Mouse (Mus musculus): ENCODE measurements around the gene Lmbr1l.
"Not testable (repeated sequence)": the region's sequence is repeated elsewhere in the genome, so short reads cannot be mapped to it uniquely, and the experiment has no call there.

Gene Lmbr1l

DNA sequence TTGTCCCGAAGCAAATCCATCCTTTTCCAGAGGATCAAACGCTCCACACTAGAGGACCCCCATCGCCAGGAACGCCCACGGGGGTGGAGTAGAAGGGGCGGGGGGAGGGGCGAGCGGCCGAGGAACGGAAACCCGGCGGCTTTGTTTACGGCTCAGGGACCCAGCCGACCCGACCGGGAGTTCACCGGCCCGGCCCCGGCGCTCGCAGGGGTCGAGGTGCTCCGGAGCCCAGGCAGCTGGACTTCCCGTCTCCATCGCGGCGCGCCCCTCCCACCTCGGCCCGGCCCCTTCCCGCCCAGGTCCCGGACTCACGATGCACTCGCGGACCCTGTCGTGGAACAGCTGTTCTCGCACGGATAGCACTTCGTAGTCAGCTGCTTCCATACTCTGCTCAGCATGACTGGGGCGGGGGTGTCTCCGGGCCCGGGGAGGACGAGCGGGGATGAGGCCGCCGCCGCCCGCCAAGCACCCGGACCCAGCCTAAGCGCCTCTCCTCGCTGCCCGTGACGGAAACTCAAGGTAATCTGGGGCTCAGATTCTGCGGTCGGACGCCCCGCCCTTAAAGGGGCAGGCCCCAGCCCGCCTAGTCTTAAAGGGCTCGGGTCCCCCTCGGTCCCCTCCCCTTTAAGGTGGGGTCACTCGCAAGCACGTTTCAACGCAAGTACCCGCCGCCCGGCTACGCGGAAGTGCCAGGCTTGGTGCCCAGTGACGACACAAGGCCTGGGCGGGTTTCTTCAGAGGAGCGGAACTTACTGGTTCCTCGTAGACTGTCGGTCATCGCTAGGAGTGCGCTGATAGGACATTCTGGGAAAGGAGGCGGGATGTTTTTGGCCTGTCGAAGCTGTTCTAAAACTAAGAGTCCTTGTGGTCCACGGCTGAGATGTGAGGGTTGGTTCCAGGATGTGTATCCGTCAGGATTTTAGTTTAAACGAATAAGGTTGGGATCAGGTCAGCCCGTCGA is at the start of gene Lmbr1l:
Gene Lmbr1l, minus strand, starts transcription at position 694 of the 961 bp plus-strand sequence.
- in situ Hi-C loops (cut with MseI, MboI): no loop called here

DNA sequence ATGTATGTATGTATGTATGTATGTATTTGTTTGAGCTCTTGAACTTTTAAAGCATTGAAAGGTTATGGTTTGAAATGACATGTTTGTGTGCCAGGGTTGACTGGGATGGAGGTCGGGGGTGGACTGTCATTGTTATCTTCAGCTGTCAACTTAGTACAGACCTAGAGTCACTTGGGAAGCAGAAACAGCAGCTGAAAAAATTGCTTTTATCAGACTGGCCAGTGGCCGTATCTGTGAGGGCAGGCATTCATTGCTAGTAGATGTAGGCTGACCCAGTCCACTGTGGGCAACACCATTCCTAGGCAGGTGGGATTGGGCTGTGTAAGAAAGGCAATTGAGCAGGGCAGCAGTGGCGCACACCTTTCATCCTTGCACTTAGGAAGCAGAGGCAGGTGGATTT is 41.5 kb upstream of the Lmbr1l start:
- in situ Hi-C loops (cut with MseI, MboI): no loop called here

DNA sequence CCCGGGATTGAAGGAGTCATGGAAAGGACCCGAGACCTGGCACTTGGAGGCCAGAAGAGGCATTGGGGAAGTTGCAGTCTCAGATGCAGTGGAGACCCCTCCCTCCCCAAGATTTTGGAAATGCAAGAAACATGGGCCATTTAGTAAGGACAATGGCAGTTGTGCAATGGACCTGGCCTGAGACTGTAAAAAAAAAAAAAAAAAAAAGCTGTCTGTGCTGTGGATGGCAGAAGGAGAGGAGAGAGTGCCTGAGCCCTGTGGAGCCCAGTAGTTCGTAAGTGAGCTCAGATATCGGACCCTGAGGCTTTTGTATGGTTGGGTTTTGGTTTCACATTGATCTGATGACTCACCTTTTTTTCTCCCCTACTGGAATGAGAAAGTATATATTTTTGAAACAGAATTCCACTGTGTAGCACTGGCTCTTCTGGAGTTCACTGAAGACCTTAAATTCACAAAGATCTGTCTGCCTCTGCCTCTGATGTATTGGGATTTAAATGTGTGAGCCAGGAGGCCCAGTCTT is 40.9 kb upstream of the Lmbr1l start:
- in situ Hi-C loops (cut with MseI, MboI): no loop called here

DNA sequence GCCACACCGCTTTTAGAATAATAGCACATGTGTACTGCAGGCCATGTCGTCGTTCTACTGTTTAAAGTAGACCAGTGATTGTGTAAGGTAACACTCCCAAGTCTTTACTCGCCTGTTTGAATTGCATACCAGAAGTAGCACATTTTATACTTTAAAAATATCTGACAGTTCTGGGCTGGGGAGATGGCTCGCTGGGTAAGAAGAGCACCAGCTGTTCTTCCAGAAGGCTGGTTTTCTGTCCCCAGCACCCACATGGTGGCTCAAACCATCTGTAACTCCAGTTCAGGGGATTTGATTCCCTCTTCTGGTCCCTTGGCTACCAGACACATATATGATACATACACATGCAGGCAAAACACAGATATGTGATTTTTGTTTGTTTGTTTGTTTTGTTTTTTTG is 39.4 kb upstream of the Lmbr1l start:
- in situ Hi-C loops (cut with MseI, MboI): no loop called here

DNA sequence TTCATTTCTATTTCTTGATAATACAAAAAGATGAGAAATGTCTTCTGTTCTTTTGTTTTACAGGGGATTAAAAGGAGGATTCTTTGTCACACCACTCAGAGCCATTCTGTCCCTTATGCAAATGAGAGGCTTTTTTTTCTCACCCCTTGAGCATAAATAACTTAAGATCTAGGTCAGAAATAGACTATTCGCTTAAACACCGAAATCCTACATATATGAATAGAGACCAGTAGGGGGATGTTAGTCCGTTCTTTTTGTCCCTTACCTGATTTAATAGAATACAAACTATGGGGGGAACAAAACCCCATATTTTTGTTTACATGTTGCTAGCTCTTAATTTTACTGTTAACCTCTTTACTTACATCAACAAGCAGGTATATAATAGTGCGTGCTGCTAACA is 38.0 kb upstream of the Lmbr1l start:
- in situ Hi-C loops (cut with MseI, MboI): no loop called here

DNA sequence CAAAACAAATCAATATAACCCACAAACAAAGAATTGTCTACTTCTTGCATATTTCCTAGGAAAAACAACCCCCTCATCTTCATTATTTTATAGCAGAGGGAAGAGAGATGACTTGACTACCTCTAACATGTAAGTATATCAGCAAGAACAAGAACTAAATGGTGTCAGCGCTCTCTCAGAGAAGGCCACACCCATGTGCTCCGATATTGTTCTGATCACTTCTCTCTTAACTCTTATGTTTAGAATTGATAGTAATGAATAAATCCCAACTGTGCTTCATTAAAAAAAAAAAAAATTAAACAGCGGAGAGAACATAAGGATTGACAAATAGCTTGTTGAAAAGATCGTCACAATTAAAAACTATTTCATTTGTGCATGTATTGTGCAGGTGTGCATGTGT is 37.3 kb upstream of the Lmbr1l start:
- in situ Hi-C loops (cut with MseI, MboI): no loop called here

DNA sequence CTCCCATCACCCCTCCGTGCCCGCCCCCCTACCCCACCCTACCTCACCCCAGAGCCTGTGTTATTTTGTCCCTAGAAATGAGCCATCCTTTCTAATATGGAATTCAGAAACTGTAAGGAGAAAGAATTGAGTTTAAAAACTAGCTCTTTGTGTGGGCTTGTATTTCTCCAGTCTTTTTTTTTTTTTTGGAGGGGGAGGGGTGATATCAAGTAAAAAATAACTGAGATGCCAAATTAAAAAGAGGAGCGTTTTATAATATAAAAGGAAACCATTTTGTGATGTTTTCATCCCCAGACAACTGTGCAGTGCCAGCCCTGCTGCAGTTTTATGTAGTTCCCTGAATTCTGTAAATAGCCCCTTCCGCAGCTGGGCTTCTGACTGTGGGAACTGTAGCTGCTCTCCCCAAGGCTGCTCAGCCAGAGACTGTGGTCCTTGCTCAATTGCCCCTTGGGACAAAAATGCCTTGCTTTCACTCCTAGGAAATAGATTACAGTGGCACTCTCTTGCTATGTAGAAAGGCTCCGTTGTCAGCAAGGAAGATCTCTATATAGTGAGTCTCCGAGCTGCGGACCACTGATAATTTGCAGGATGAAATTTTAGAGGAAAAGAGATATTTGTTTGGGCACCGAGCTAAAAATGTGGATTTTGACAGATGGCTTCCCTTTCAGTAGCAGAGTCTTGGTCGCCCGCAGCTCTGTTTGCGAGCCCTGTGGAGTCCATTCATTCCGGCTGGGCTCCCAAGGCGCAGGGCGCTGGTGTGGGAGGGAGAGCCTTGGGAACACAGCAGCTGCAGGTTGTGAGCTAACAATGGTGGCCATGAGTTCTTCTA is 36.6 kb upstream of the Lmbr1l start:
- in situ Hi-C loops (cut with MseI, MboI): no loop called here

DNA sequence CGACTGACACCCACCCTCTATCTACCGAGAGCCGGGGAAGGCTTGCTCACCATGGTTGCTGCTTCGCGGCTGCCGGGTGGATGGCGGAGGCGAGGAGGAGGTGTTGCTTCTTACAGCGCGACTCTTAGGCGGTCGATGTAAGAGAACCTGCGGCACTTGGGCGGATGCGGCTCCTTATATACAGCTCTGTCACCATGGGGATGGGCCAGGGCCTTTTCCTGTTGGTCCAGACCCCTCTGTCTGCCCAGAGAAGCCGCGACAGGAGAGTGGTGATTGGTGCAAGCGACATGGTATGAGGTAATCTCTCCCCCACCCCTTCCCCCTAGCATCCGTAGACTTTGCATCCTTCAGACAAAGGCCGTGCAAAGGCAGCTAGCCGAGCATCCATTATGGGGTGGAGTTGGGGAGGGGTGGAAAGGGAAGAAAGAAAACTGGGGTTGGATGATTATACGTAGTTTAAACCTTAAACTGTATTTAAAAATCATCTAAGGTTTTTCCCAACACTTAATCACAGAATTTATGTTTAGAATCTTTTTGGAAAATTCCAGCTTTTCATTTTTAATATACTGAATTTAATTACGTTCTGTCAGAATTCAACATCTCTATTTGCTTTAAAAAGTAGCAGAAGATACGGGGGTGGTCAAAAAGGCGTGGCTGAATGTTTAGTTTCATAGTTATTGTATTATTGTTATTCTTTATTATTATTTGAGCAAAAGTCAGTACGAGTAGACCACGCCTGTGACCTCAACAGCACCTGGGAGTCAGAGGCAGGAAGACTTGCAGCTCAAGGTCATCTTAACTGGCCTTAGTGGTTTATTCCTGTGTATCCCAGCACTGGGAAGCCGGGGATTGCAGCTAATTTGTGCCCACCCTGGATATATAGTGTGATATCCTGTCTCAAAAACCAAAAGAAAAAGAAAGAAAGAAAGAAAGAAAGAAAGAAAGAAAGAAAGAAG is 35.6 kb upstream of the Lmbr1l start, which contains the start of the genes Gm49450 and Tuba1a:
Gene Gm49450, minus strand, starts transcription at position 151 of the 956 bp plus-strand sequence.
Gene Tuba1a, minus strand, starts transcription at position 303 of the 956 bp plus-strand sequence.
- in situ Hi-C loops (cut with MseI, MboI): no loop called here

DNA sequence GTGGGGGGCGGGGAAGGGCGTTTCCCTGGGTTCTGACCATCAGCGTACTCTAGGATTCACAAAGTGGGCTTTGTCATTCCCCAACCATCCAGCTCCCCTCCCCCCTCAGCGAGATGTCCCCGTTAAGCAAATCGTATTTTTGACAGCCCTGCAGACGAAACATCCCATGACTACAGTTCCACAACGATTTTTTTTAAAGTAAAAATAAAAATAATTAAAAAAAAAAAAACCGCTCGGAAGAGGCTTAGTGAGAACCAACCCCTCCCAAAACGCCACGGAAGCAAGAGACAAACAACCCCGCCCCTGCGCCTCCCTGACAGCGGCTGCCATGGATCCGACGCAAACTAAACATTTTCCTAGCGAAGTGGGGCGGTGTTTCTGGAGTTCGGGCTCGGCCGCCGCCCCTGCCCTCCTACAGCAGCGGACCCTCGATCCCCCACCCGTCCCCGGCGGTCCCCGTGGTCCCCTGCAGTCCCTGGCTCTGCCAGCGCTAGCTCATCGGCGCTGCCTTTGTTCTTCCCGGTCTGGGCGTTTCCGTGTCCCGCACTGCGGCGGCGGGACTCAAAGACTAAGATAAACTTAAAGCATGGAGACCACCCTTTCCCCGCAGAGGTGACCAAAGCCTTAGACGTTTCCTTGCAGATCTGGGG is 34.8 kb upstream of the Lmbr1l start:
- in situ Hi-C loops (cut with MseI, MboI): no loop called here

DNA sequence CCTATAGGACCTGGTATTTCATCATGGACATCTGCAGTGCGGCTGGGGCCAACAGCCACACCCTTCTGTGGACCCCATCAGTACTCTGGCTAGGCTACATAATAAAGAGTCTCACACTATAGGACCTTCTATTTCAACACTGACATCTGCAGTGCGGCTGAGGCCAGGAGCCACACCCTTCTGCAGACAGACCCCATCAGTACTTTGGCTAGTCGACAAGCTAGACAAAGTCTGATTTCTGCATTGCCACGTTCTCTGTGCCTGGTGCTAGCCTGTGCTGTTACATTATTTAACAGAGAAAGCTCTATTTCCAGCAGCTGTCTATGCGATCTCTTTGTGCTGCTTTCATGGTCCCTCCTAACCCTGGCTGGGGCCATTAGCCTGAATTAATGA is 34.0 kb upstream of the Lmbr1l start:
- in situ Hi-C loops (cut with MseI, MboI): no loop called here

DNA sequence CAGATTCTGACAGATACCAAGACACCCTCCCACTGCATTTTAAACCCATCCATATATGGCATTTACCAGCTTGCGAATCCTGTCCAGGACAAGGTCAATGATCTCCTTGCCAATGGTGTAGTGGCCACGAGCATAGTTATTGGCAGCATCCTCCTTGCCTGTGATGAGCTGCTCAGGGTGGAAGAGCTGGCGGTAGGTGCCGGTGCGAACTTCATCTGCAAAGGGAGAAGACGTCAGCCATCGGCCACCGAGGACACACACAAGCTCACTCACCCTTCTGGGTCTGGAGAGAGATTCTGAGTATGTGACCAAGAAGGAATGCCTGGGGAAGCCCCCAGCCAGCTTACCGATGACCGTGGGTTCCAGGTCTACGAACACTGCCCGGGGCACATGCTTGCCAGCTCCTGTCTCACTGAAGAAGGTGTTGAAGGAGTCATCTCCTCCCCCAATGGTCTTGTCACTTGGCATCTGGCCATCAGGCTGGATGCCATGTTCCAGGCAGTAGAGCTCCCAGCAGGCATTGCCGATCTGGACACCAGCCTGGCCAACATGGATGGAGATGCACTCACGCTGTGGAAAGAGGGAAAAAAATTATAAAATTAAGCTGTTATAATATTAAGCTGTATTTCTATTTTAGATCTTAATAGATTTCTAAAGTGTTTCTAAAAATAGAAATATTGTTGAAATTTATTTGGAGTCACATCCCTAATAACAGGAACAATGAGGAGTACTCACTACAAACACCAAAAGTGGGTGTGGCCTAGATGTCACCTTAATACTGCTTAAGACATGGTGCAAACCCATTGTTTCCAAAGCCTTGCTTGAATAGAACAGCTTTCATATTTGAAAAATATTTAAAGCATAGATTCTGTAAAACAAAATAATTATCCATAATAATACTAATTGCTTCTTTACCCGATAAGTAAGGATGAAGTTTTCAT is 33.4 kb upstream of the Lmbr1l start:
- in situ Hi-C loops (cut with MseI, MboI): not testable (repeated sequence)

DNA sequence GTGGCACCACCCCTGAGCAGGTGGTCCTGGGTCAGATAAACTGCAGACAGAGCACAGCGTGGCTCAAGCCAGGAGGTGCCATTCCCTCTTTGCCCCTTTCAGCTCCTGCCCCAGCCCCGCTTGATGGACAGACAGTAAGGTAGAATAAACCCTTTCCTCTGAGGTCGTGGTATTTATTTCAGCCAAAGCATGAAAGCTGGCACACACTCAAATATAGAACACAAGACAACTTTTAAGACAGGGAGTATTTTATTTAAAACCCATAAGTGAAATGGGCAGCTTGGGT is 31.5 kb upstream of the Lmbr1l start:
- in situ Hi-C loops (cut with MseI, MboI): no loop called here

DNA sequence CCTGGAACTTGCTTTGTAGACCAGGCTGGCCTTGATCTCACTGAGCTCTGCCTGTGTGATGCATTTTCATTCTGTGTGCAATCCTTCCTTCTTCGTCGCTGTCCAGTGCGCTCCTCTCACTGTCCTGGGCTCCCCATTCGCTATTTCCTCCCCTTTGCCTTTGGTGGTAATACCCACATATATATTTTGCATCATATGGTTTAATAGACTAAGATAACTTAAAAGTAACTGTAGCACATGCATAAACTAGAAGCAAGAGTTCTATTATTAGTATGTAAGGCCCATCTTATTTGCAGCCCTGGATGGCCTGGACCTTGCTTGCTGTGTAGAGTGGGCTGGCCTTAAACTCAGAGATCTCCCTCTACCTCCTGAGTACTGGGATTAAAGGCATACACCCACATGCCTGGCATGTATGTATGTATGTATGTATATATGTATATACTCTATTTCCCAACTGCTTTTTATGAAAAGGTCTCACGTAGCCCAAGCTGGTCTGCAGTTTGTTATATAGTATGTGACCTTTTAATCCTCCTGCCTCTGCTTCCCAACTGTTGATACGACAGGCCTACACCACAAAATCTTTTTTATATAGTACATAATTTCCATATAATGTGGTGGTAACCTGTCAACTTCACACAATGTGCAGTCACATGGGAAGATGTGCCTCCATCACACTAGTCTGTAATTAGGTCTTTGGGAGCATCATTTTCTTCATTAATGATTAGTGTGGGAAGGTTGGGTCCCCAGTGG is 31.0 kb upstream of the Lmbr1l start:
- in situ Hi-C loops (cut with MseI, MboI): no loop called here

DNA sequence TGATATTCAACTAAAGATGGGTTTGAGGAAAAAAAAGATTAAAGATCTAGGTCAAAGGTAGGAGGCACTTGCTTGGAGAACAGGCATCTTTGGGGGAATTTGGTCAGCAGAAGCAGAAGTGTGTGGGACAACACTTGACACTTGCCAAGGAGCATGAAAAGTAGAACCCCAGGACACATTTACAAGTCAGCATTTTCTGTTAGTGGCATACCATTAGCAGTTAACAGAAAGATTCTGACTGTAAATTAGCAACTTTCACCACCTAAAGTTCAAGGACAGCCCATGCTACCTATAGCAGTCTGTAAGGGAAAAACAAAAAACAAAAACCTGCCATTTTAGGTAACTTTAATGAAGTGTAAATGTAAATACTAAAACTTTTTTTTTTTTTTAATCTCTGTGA is 30.4 kb upstream of the Lmbr1l start:
- in situ Hi-C loops (cut with MseI, MboI): no loop called here

DNA sequence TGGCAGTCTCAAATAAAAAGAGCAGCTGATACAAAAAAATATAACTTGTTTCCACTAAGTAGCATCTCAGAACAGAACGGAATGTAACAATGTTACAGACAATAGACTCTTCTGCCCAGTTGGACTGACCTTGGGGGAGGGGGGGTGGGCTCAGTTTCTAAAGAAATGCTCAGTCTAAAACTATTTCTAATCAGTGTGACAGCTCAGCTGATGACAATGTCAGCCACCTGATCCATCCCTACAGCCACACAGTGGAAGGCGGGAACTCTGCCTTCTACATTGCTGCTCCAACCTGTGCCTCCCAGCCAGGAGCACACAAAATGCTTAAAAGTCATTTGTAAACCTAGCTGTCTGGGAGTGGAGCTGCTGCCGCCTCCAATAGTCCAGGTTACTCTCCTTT is 29.9 kb upstream of the Lmbr1l start:
- in situ Hi-C loops (cut with MseI, MboI): no loop called here

DNA sequence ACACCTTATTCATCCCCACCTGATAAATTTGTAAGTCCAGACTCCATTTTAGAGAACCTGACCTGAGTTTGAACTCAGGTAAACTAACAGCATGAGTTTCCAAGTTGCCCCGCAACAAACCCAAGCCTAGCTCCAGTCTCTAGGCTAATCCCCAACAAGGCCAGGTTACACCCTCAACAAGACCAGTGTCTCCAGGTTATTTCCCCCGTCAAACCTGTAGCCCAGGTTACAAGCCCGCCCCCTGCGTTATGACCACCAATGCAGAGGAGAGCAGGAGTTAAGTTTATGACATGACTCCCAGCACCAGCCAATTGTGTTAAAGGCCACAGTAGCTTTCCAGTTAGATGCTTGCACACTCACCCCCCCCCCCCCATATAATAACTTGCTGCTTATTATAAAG is 25.1 kb upstream of the Lmbr1l start:
- in situ Hi-C loops (cut with MseI, MboI): no loop called here

DNA sequence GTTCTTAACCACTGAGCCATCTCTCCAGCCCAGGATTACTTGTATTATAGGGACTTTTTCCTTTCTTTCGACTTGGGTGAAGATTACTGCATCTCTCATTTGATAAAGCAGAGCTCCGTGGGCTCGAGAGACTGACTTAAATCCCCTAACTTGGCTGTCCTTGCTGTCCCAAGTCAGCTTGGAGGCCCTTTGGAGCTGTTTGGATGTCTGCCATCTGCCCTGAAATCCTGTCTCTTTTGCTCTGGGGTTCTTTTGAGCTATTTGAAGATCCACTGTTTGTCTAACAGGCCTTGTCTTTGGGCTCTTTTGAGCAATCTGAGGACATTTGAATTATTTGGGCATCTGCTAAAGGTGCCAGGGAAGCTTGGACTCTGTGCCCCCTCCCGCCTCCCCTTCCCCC is 24.1 kb upstream of the Lmbr1l start:
- in situ Hi-C loops (cut with MseI, MboI): no loop called here

DNA sequence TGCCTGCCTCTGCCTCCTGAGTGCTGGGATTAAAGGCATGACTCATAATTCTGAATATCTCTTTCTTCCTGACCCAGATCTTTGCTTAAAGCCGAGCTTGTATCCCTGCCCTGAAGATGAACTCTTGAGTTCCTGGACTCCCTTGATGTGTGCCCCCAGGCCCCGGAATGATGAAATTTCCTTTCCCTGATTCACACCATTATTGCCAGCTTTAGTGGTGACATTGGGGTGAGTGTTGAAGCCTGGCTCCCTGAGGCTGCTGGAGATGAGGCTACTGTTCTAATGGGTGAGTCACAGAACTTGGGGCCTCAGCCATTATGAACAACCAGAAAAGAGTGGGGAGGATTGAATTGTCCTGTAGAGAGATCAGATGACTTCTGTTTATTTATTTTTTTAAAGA is 23.5 kb upstream of the Lmbr1l start:
- in situ Hi-C loops (cut with MseI, MboI): no loop called here

DNA sequence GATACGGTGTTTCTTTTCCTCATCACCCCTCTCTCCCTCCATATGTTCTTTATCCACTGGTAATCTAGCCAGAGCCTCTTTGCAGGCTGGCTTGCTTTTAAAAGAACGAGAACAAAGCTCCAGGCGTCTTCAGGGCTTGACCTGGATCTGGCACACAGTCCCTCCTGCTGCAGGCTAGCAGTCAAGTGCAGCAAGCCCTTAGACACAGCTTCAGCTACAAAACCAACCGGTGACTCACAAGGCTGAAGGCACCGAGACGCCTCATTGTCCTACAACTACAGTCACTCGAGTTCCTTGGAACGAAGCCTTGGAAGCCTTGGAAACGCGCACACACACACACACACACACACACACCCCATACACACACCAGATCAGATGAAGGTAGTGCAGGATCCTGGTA is 22.8 kb upstream of the Lmbr1l start:
- in situ Hi-C loops (cut with MseI, MboI): no loop called here
